Mouse (Mus musculus): Measurements from ENCODE around the gene 4933415A04Rik. TPM values are rescaled to one million over a fixed set of nuclear protein-coding genes. Genes with fewer than 3 reads are reported as not detected.

4933415A04Rik gene
- polyA plus RNA-seq (2012; rRNA removed): 0.59 and 0.81 TPM in 2 replicates

DNA sequence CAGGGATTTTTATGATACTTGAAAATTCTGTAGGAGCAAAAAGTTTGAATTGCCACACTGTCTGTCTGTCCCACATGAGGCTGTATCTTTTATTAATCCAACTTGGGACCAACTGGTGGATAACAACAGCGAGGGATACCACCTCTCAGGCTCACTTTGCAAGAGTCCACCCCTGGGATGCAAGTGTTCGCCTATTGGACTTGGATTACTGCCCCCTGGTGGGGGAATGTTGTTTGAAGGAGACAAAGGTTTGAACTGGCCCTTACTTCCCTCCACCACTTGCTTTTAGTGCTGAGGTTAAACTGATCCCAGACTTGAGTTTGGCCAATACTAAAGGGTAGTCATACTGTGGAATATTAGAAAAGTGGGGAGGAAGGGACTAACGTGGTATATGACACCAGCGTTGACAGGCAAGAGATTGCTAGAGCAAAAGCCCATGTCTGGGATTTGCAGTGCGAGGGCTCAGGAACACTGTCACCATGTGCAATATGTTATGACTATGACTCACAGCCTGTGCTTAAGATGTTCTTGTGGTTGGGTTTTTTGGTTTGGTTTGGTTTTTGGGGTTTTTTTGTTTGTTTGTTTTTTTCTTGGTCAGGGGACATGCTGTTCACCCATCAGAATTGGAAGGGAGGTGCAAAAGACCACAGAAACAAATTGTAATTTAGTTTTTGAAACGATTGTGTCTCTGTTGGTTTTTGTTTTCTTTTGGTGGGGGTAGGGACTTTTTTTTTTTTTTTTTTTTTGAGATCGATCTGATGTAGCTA lies at the start of gene 4933415A04Rik:
Gene 4933415A04Rik (plus strand): TSS at position 717 of the 767 bp plus-strand sequence.
- H3K27me3 ChIP-seq (ENCODE audit: control insufficient read depth, insufficient read depth, low read length): no peaks in the 10 kb centered on the region

DNA sequence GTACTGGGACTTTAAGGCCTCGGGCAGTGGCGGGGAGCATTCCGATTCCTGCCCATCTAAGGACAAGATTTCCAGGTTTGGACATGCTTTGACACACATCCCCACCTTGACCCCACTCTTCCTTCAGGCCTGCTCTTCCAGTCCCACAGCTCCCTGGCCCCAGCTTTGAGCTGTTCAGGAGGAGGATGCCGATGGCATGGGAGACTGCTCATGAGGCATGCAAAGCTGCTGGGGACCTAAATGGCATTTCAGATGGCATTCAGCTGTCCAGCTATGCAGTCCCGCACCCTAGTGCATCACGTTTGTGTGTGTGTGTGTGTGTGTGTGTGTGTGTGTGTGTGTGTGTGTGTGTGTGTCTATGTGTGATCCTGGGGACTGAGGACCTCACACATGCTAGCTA lies 49.8 kb upstream of the 4933415A04Rik start:
- no peak for DNase-seq
- Histone ChIP-seq H3K27me3 (ENCODE audit: control insufficient read depth, insufficient read depth, low read length) (no peaks in the 10 kb centered on the region), H3K4me3 (ENCODE audit: control insufficient read depth, insufficient read depth, low read length) (no peak overlapping the region), H3K4me1 (replicated peaks; ENCODE audit: control insufficient read depth, insufficient read depth, low read length) (no peaks in the 10 kb centered on the region), H3K27ac (ENCODE audit: control insufficient read depth, insufficient read depth, low read length) (no peak overlapping the region), H3K36me3 (ENCODE audit: control insufficient read depth, insufficient read depth, low read length) (no peaks in the 10 kb centered on the region)
- no peak for TF ChIP-seq POLR2A (IDR thresholded peaks at IDR 0.05; ENCODE audit: control insufficient read depth, extremely low read depth, insufficient read depth, low read length, poor library complexity)
- no peak for TF ChIP-seq CTCF (IDR thresholded peaks at IDR 0.05; ENCODE audit: borderline replicate concordance, control insufficient read depth, extremely low read depth, insufficient read depth, low read length, poor library complexity)
- WGBS: 97% methylated on average over 6 of the region's 6 CpGs

More for the DNA sequence above, at the start of gene 4933415A04Rik:
- DNase-seq: peak; percentile 69
- no peaks in the 10 kb centered on the region for H3K36me3 ChIP-seq (ENCODE audit: control insufficient read depth, insufficient read depth, low read length)
- no peak for TF ChIP-seq POLR2A (IDR thresholded peaks at IDR 0.05; ENCODE audit: control insufficient read depth, extremely low read depth, insufficient read depth, low read length, poor library complexity)
- TF ChIP-seq CTCF (IDR thresholded peaks at IDR 0.05; ENCODE audit: borderline replicate concordance, control insufficient read depth, extremely low read depth, insufficient read depth, low read length, poor library complexity): no peak
- no peak within 1 kb of the TSS for H3K27ac ChIP-seq (ENCODE audit: control insufficient read depth, insufficient read depth, low read length)
- no peaks in the 10 kb centered on the region for H3K4me1 ChIP-seq (replicated peaks; ENCODE audit: control insufficient read depth, insufficient read depth, low read length)
- H3K4me3 ChIP-seq (ENCODE audit: control insufficient read depth, insufficient read depth, low read length): no peak within 1 kb of the TSS
- WGBS: 70% methylated on average over 7 of the region's 7 CpGs

DNA sequence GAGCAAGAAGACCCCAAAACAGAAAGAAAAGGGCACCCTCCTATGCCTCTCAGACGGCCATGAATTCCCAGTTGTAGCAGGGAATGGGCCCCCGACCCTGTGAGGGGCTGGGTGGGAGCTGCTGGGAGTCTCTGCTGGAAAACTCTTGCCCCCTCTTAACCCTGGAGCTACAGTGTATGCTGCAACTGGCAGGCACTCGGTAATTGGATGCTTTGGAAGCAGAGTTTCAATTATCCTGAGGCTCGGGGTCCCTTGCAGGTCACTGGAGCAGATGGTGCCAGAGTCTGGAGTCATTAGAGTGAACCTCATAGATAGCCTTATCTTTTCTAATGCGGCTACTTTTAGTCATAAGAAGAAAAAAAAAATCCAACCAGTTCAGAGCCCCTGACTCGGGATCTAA lies 47.0 kb upstream of the 4933415A04Rik start:
- Histone ChIP-seq H3K27ac (ENCODE audit: control insufficient read depth, insufficient read depth, low read length) (no peak overlapping the region), H3K36me3 (ENCODE audit: control insufficient read depth, insufficient read depth, low read length) (no peaks in the 10 kb centered on the region), H3K27me3 (ENCODE audit: control insufficient read depth, insufficient read depth, low read length) (no peaks in the 10 kb centered on the region), H3K4me1 (replicated peaks; ENCODE audit: control insufficient read depth, insufficient read depth, low read length) (peaks cover 16% of the 10 kb centered on the region), H3K4me3 (ENCODE audit: control insufficient read depth, insufficient read depth, low read length) (no peak overlapping the region)
- TF ChIP-seq CTCF (IDR thresholded peaks at IDR 0.05; ENCODE audit: borderline replicate concordance, control insufficient read depth, extremely low read depth, insufficient read depth, low read length, poor library complexity) (no peak), POLR2A (IDR thresholded peaks at IDR 0.05; ENCODE audit: control insufficient read depth, extremely low read depth, insufficient read depth, low read length, poor library complexity) (no peak)
- no peak for DNase-seq
- WGBS: 89% methylated on average over 6 of the region's 6 CpGs

- 30% methylated on average over 15 of the region's 15 CpGs for WGBS
Measured at GRCm38 (mm10) chr11:43543711-43544466, 43.0 kb upstream of the 4933415A04Rik start.

GRCm38 (mm10) chr11:43544819-43545218 lies 42.0 kb upstream of the 4933415A04Rik start:
- Histone ChIP-seq H3K4me3 (ENCODE audit: control insufficient read depth, insufficient read depth, low read length) (no peak overlapping the region), H3K36me3 (ENCODE audit: control insufficient read depth, insufficient read depth, low read length) (no peaks in the 10 kb centered on the region), H3K27me3 (ENCODE audit: control insufficient read depth, insufficient read depth, low read length) (no peaks in the 10 kb centered on the region), H3K27ac (ENCODE audit: control insufficient read depth, insufficient read depth, low read length) (no peak overlapping the region), H3K4me1 (replicated peaks; ENCODE audit: control insufficient read depth, insufficient read depth, low read length) (peaks cover 21% of the 10 kb centered on the region)
- WGBS: 91% methylated on average over 7 of the region's 7 CpGs
- TF ChIP-seq POLR2A (IDR thresholded peaks at IDR 0.05; ENCODE audit: control insufficient read depth, extremely low read depth, insufficient read depth, low read length, poor library complexity): no peak
- TF ChIP-seq CTCF (IDR thresholded peaks at IDR 0.05; ENCODE audit: borderline replicate concordance, control insufficient read depth, extremely low read depth, insufficient read depth, low read length, poor library complexity): no peak
- DNase-seq: no peak

More at GRCm38 (mm10) chr11:43543711-43544466, 43.0 kb upstream of the 4933415A04Rik start:
- H3K27me3 ChIP-seq (ENCODE audit: control insufficient read depth, insufficient read depth, low read length): no peaks in the 10 kb centered on the region
- H3K36me3 ChIP-seq (ENCODE audit: control insufficient read depth, insufficient read depth, low read length): no peaks in the 10 kb centered on the region
- no peak overlapping the region for H3K27ac ChIP-seq (ENCODE audit: control insufficient read depth, insufficient read depth, low read length)
- no peak for DNase-seq
- H3K4me1 ChIP-seq (replicated peaks; ENCODE audit: control insufficient read depth, insufficient read depth, low read length): peaks cover 16% of the 10 kb centered on the region
- no peak overlapping the region for H3K4me3 ChIP-seq (ENCODE audit: control insufficient read depth, insufficient read depth, low read length)
- TF ChIP-seq CTCF (IDR thresholded peaks at IDR 0.05; ENCODE audit: borderline replicate concordance, control insufficient read depth, extremely low read depth, insufficient read depth, low read length, poor library complexity) (no peak), POLR2A (IDR thresholded peaks at IDR 0.05; ENCODE audit: control insufficient read depth, extremely low read depth, insufficient read depth, low read length, poor library complexity) (no peak)

- TF ChIP-seq POLR2A (IDR thresholded peaks at IDR 0.05; ENCODE audit: control insufficient read depth, extremely low read depth, insufficient read depth, low read length, poor library complexity) (no peak), CTCF (IDR thresholded peaks at IDR 0.05; ENCODE audit: borderline replicate concordance, control insufficient read depth, extremely low read depth, insufficient read depth, low read length, poor library complexity) (no peak)
- H3K27ac ChIP-seq (ENCODE audit: control insufficient read depth, insufficient read depth, low read length): no peak overlapping the region
- H3K4me3 ChIP-seq (ENCODE audit: control insufficient read depth, insufficient read depth, low read length): no peak overlapping the region
- 93% methylated on average over 16 of the region's 16 CpGs for WGBS
- H3K27me3 ChIP-seq (ENCODE audit: control insufficient read depth, insufficient read depth, low read length): no peaks in the 10 kb centered on the region
- no peak for DNase-seq
- peaks cover 21% of the 10 kb centered on the region for H3K4me1 ChIP-seq (replicated peaks; ENCODE audit: control insufficient read depth, insufficient read depth, low read length)
- H3K36me3 ChIP-seq (ENCODE audit: control insufficient read depth, insufficient read depth, low read length): no peaks in the 10 kb centered on the region
Measured at GRCm38 (mm10) chr11:43545873-43546475, 40.9 kb upstream of the 4933415A04Rik start.

Data from thymus, adult 2 months (tissue).